Mouse (Mus musculus) 3134 (cell line): ENCODE measurements around the gene Gadd45b.

Source experiments
- DNase-seq: peaks from one replicate; pipeline ENCODE4 v3.0.0-alpha.2; 2011; ENCODE audit warnings: low spot score; ENCODE audit not compliant: insufficient read length; ENCODE audit errors: extremely low read depth

Gadd45b gene

GRCm38 (mm10) chr10:80909375-80910162 lies 20.3 kb upstream of the Gadd45b start:
- DNase-seq = no peak

DNA sequence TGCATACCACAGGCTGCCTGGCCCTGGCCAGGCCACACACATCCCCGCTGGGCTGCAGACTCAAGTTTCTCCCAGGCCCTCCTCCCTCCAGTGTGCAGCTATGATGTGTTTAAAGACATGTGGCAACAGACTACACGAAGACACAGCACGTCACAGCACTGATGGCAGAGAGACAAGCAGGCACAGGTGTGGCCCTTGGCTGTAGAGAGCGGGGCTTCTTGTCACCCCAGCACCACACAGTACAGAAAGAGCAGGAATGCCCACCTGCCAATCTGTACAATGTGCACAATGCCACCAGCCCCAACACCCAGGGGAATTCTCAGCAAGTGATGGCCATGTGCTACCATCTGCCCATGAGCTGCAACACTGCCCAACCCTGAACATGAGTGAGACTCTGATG lies 18.5 kb upstream of the Gadd45b start:
- no peak for DNase-seq

DNA sequence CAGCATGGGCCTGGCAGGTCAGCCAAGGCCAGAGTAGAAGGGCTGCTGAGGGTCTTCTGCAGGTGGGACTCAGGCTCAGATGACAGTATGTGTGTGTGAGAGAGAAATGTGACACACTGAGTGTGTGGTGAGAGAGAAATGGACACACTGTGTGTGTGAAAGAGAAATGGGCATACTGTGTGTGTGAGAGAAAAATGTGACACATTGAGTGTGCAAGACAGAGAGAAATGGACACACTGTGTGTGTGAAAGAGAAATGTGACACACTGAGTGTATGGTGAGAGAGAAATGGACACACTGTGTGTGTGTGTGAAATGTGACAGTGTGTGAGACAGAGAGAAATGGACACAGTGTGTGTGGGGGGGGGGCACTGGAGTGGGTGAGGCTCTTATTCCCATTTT lies 18.0 kb upstream of the Gadd45b start:
- no peak for DNase-seq

GRCm38 (mm10) chr10:80913364-80914011 lies 16.4 kb upstream of the Gadd45b start:
- DNase-seq = no peak

DNA sequence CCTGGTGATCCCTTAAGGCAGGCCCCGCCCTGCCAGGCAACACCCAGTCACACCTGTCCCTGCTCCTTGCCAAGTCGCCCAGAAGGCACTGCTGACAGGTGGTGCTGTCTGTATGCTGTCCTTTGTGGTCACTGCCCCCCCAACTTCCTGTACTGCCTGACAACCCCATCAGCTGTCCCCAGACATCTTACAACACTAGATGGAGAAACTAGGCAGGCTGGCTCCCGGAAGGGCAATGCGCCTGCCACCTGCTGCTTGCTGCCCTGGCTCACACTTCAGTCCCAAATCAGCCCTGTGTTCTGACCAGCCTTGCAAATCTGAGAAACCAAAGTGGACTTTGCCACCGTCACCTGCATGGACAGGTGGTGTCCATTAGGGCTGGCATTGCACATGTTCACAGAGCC lies 15.6 kb upstream of the Gadd45b start:
- no peak for DNase-seq

GRCm38 (mm10) chr10:80915260-80915659 lies 14.6 kb upstream of the Gadd45b start:
- no peak for DNase-seq

DNA sequence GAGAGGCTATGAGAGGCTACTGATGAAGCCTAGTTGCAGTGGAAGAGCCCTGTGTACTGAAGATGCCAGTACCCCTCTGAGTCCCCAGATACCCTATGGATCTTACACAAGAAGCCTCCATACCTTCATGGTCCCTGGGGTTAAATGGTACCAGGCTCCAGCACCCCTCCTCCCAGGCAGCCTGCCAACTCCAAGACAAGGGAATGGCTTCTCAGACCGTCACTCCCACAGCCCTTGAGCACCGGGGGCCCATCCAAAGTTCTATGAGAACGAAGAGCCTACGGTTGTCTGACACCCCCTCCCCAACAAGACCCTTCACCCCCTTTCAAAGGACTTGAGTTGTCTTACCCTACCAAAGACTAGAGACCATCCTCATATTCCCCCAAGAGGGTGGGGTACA lies 14.1 kb upstream of the Gadd45b start:
- DNase-seq = no peak

GRCm38 (mm10) chr10:80917336-80917778 lies 12.5 kb upstream of the Gadd45b start:
- DNase-seq = no peak

DNA sequence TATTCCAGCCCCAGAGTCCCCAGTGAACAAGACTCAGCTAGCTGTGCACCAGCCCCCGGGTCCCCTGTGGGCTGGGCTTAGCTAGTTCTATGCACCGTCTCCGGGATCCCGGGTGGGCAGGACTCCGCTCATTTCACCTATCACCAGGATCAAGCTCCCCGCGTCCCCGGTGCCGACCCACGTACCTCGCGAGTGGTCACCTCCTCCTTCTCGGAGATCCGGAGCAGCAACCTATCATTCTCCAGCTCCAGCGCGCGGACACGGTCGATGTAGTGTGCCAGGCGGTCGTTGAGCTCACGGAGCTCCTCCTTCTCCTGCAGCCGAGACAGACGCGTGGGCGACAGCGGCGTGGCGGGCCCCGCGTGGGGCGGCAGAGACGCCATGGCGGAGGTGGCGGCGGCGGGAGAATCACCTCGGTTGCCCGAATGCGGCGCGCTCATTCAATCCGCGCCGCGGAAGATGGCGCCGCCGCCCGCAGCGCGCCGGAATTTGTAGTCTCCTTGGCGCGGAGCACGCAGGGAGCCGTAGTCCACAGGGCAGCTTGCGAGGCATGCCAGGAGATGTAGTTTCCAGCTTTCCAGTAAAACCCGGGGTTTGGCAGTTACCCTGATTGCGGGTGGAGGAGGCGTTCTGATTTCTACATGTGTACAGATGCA lies 12.0 kb upstream of the Gadd45b start, which contains the start of gene Lmnb2:
Gene Lmnb2 (minus strand): TSS at position 467 of the 656 bp plus-strand sequence.
- peak; percentile 81 for DNase-seq

DNA sequence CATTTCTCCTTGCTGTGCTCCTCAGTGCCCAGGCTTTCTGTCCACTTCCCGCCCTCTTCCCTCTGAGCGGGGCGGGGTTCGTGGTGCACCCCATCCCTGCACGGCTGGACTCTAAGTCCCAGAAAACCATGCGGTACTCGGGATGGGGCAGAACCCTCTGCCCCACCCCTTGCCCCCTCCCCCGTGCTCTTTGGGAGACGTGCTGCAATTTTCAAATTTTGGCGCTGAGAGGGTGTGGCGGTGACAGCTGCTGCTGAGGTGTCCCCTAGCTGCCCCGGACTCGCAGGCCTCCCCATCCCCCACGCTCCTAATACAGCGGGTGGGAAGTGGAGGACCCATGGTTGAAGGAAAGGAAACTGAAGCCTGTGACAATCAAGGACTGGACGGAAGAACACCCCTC lies 8.0 kb upstream of the Gadd45b start:
- DNase-seq = no peak

- DNase-seq = no peak
These were observed 4.4 kb upstream of the Gadd45b start for GRCm38 (mm10) chr10:80925472-80925871.

GRCm38 (mm10) chr10:80928586-80929298 lies 1.1 kb upstream of the Gadd45b start:
- DNase-seq = peak; percentile 90

GRCm38 (mm10) chr10:80930361-80931152 lies 684 bp downstream of the Gadd45b start:
- peak; percentile 64 for DNase-seq

GRCm38 (mm10) chr10:80931153-80931671 lies 1.3 kb downstream of the Gadd45b start:
- DNase-seq = peak; percentile 68

DNA sequence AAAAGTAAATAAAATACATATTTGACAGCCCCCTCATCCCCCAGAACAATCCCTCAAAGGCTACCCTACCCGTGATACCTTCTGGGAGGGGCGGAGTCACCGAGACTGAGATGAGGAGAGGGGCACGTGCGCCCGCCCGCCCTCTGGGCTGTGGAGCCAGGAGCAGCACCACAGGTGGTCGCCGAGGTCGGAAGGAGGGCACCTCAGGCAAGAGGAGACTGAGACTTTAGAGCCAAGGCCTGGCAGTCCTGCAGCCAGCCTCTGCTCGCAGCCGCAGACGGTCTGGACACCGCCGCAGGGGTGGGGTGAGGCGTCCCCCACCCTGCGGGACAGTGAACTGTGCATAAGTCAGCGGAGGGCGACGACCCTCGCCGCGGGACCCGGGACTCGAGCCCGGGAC lies 1.8 kb downstream of the Gadd45b start:
- DNase-seq = no peak

- peak; percentile 74 for DNase-seq
These were observed 2.3 kb downstream of the Gadd45b start for GRCm38 (mm10) chr10:80932206-80932605.

- no peak for DNase-seq
These were observed 3.0 kb downstream of the Gadd45b start for GRCm38 (mm10) chr10:80932700-80933420.

GRCm38 (mm10) chr10:80933421-80933979 lies 3.6 kb downstream of the Gadd45b start:
- peak; percentile 75 for DNase-seq
